8 mouse cellular contexts compared by ENCODE assay signal in genomic region chr13:49178839-49179585, GRCm38 (mm10). TPM values are rescaled to one million over a fixed set of nuclear protein-coding genes. Genes with fewer than 3 reads are reported as not detected.
DNase-seq lines count a peak whose midpoint lies in the region; ATAC-seq and TF ChIP-seq lines count a peak whose summit lies in the region.

No protein-coding gene starts in this region.

- TF ChIP-seq CTCF in heart, postnatal 0 days (IDR thresholded peaks at IDR 0.05; ENCODE audit: low read depth), result no peak
- TF ChIP-seq CTCF in testis, adult 2 months (IDR thresholded peaks at IDR 0.05; ENCODE audit: control insufficient read depth, insufficient read depth, insufficient replicate concordance, low read depth, low read length), result no peak

- 73% methylated on average over 19 of the region's 19 CpGs for WGBS in neural tube, embryonic 12.5 days
- WGBS in forebrain, embryonic 15.5 days, result 45% methylated on average over 19 of the region's 19 CpGs
- WGBS in heart, postnatal 0 days, result 35% methylated on average over 19 of the region's 19 CpGs

- ATAC-seq in neural tube, embryonic 12.5 days (ENCODE audit: low FRiP score, low read depth), result peak; percentile 63
- ATAC-seq in forebrain, embryonic 15.5 days (replicated peaks), result peak; percentile 75
- ATAC-seq in heart, postnatal 0 days (ENCODE audit: insufficient read depth, low read depth), result peak; percentile 97

- no peaks in the 10 kb centered on the region for H3K9me3 ChIP-seq in neural tube, embryonic 12.5 days
- no peaks in the 10 kb centered on the region for H3K9me3 ChIP-seq in forebrain, embryonic 15.5 days
- no peaks in the 10 kb centered on the region for H3K9me3 ChIP-seq in heart, postnatal 0 days (replicated peaks; ENCODE audit: control insufficient read depth, low read length)

- no peak overlapping the region for H3K27ac ChIP-seq in neural tube, embryonic 12.5 days
- H3K27ac ChIP-seq in forebrain, embryonic 15.5 days (replicated peaks), result peak overlapping the region; percentile 31
- peak overlapping the region; percentile 90 for H3K27ac ChIP-seq in heart, postnatal 0 days (ENCODE audit: low read depth)
- H3K27ac ChIP-seq in testis, adult 2 months (ENCODE audit: control insufficient read depth, insufficient read depth, low read depth, low read length), result 0 out of 2 replicates have a peak overlapping the region, but pooled peaks have one; percentile 23

- H3K4me1 ChIP-seq in neural tube, embryonic 12.5 days, result no peaks in the 10 kb centered on the region
- H3K4me1 ChIP-seq in forebrain, embryonic 15.5 days, result peaks cover 18% of the 10 kb centered on the region
- peaks cover 15% of the 10 kb centered on the region; the same call in 1 of the 2 replicates for H3K4me1 ChIP-seq in heart, postnatal 0 days (ENCODE audit: control insufficient read depth, insufficient read depth)
- H3K4me1 ChIP-seq in testis, adult 2 months (ENCODE audit: control insufficient read depth, insufficient read depth, low read length), result peaks cover 4% of the 10 kb centered on the region; the same call in 1 of the 2 replicates

- no peak overlapping the region for H3K4me2 ChIP-seq in neural tube, embryonic 12.5 days (replicated peaks)
- H3K4me2 ChIP-seq in forebrain, embryonic 15.5 days (replicated peaks), result no peak overlapping the region
- no peak overlapping the region for H3K4me2 ChIP-seq in heart, postnatal 0 days (ENCODE audit: low read depth, low read length)

- no peak for DNase-seq in neural tube, embryonic 10.5 days (ENCODE audit: extremely low spot score, low spot score)
- peak; percentile 93 for DNase-seq in heart, postnatal 0 days (ENCODE audit: low spot score)
- DNase-seq in layer of hippocampus, postnatal 10 days (ENCODE audit: low spot score in 2 of 2), result peak; percentile 73 to 80
- peak; percentile 76 for DNase-seq in lung, postnatal 36 days
- no peak for DNase-seq in thymus, postnatal 36 days

- H3K27me3 ChIP-seq in neural tube, embryonic 12.5 days (replicated peaks), result no peaks in the 10 kb centered on the region
- H3K27me3 ChIP-seq in forebrain, embryonic 15.5 days, result no peaks in the 10 kb centered on the region
- H3K27me3 ChIP-seq in heart, postnatal 0 days (ENCODE audit: control insufficient read depth, insufficient read depth, low read length), result no peaks in the 10 kb centered on the region
- H3K27me3 ChIP-seq in testis, adult 2 months (ENCODE audit: control insufficient read depth, insufficient read depth, low read length), result no peaks in the 10 kb centered on the region

- TF ChIP-seq EP300 in heart, postnatal 0 days (IDR thresholded peaks at IDR 0.05; ENCODE audit: low read depth), result peak; percentile 52; the same call in 1 of the 2 replicates

- H3K36me3 ChIP-seq in neural tube, embryonic 12.5 days, result no peaks in the 10 kb centered on the region
- H3K36me3 ChIP-seq in forebrain, embryonic 15.5 days, result no peaks in the 10 kb centered on the region
- no peaks in the 10 kb centered on the region for H3K36me3 ChIP-seq in heart, postnatal 0 days (replicated peaks; ENCODE audit: control insufficient read depth, insufficient read depth, low read length)
- H3K36me3 ChIP-seq in testis, adult 2 months (ENCODE audit: control insufficient read depth, insufficient read depth, low read length), result no peaks in the 10 kb centered on the region

- no peak for TF ChIP-seq POLR2A in testis, adult 2 months (IDR thresholded peaks at IDR 0.05; ENCODE audit: control insufficient read depth, low read depth, low read length)

- H3K4me3 ChIP-seq in neural tube, embryonic 12.5 days, result no peak overlapping the region
- no peak overlapping the region for H3K4me3 ChIP-seq in forebrain, embryonic 15.5 days
- H3K4me3 ChIP-seq in heart, postnatal 0 days (ENCODE audit: low read depth, low read length), result no peak overlapping the region
- H3K4me3 ChIP-seq in testis, adult 2 months (ENCODE audit: control insufficient read depth, low read depth, low read length), result no peak overlapping the region

- no peak overlapping the region for H3K9ac ChIP-seq in neural tube, embryonic 12.5 days
- H3K9ac ChIP-seq in forebrain, embryonic 15.5 days (replicated peaks), result no peak overlapping the region
- H3K9ac ChIP-seq in heart, postnatal 0 days (replicated peaks; ENCODE audit: low read depth, low read length), result 0 out of 2 replicates have a peak overlapping the region, but pooled peaks have one; percentile 16

RNA-seq across cellular contexts. Expression of gene Ninj1, which starts 8.3 kb away (rescaled TPM):
- polyA plus RNA-seq in neural tube, embryonic 12.5 days (2016; fragmentation: Nextera tagmentation; extraction: Ambion mirVana), result 18.5 and 21.0 TPM in 2 replicates
- polyA plus RNA-seq in forebrain, embryonic 15.5 days (2015; fragmentation: Nextera tagmentation; extraction: Ambion mirVana), result 21.1 and 22.0 TPM in 2 replicates
- total RNA-seq in heart, postnatal 0 days (2014; rRNA removed; ENCODE audit: low replicate concordance), result 75.3 and 102 TPM in 2 replicates
- polyA plus RNA-seq in heart, postnatal 0 days (2015; fragmentation: Nextera tagmentation; extraction: Ambion mirVana), result 94.6 and 97.2 TPM in 2 replicates
- total RNA-seq in layer of hippocampus, postnatal 10 days (2021), result 10 to 100 TPM; 23.3 to 24.5 TPM
- polyA plus RNA-seq in testis, adult 2 months (2012; rRNA removed), result 30.9 and 41.5 TPM in 2 replicates

RNA-seq across cellular contexts. Expression of gene Wnk2, which starts 31.2 kb away (rescaled TPM):
- 16.4 and 17.2 TPM in 2 replicates for polyA plus RNA-seq in neural tube, embryonic 12.5 days (2016; fragmentation: Nextera tagmentation; extraction: Ambion mirVana)
- polyA plus RNA-seq in forebrain, embryonic 15.5 days (2015; fragmentation: Nextera tagmentation; extraction: Ambion mirVana), result 21.6 and 21.9 TPM in 2 replicates
- 5.4 and 5.5 TPM in 2 replicates for total RNA-seq in heart, postnatal 0 days (2014; rRNA removed; ENCODE audit: low replicate concordance)
- 1.5 TPM in 2 replicates for polyA plus RNA-seq in heart, postnatal 0 days (2015; fragmentation: Nextera tagmentation; extraction: Ambion mirVana)
- 10 to 100 TPM; 88.6 to 98.8 TPM for total RNA-seq in layer of hippocampus, postnatal 10 days (2021)
- 1.0 and 1.6 TPM in 2 replicates for polyA plus RNA-seq in testis, adult 2 months (2012; rRNA removed)

RNA-seq across cellular contexts. Expression of gene Card19, which starts 36.8 kb away (rescaled TPM):
- polyA plus RNA-seq in neural tube, embryonic 12.5 days (2016; fragmentation: Nextera tagmentation; extraction: Ambion mirVana), result 29.0 and 32.0 TPM in 2 replicates
- polyA plus RNA-seq in forebrain, embryonic 15.5 days (2015; fragmentation: Nextera tagmentation; extraction: Ambion mirVana), result 21.1 and 23.1 TPM in 2 replicates
- 114 and 136 TPM in 2 replicates for total RNA-seq in heart, postnatal 0 days (2014; rRNA removed; ENCODE audit: low replicate concordance)
- 188 TPM in 2 replicates for polyA plus RNA-seq in heart, postnatal 0 days (2015; fragmentation: Nextera tagmentation; extraction: Ambion mirVana)
- total RNA-seq in layer of hippocampus, postnatal 10 days (2021), result 10 to 100 TPM; 13.2 to 13.5 TPM
- polyA plus RNA-seq in testis, adult 2 months (2012; rRNA removed), result 22.0 and 28.9 TPM in 2 replicates

Comparison
In these comparisons a context has a peak if more than half of its experiments do, and no peak if none do; other contexts are left out.
1. DNase-seq: peak in heart, postnatal 0 days (single experiment), layer of hippocampus, postnatal 10 days (2 of 2) and lung, postnatal 36 days (single experiment); none in neural tube, embryonic 10.5 days (single experiment) and thymus, postnatal 36 days (0 of 2).
2. Peak in every context shown above with its lines, with median percentiles within 50 percentile points of each other: ATAC-seq.